Comparison of ENCODE assay signal across 30 mouse cellular contexts in the genomic region with DNA sequence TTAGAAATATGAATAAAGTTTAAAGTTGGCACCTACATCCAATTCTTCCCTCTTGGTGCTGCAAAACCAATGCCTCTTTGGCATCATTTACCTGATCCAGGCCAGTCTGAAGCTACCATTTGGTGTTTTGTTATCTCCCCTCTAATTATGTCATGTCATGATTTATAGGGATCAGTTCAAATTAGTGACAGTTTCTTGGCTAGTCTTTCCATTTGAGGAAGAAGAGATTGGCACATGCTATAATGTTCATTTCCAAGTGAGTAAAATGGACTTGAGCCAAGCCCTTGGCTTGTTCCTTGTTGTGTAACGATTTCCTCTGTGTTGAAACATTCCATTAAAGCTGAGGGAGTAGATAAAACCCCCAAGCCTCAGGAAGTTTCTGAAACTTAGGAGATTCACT.
A peak's percentile ranks its signal among the peaks of the same experiment; 100 is the strongest.
DNase-seq lines count a peak whose midpoint lies in the region; ATAC-seq and TF ChIP-seq lines count a peak whose summit lies in the region.
"Had no signal": no experiment of that assay in that cellular context is flagged by ENCODE, and none has a peak within 500 bp of the region (broad histone marks: within the 10 kb centered on the region; RNA-seq: fewer than 3 reads in every experiment).

No protein-coding gene starts in this region.

- no peak for TF ChIP-seq CTCF in lung, embryonic 14.5 days (IDR thresholded peaks at IDR 0.05; ENCODE audit: low read depth)
- no peak for TF ChIP-seq CTCF in brain, embryonic 14.5 days (IDR thresholded peaks at IDR 0.05; ENCODE audit: borderline replicate concordance, extremely low read depth, insufficient read depth, insufficient read length)

- no peak overlapping the region for H3K4me3 ChIP-seq in lung, embryonic 14.5 days (ENCODE audit: low read depth, low read length)
- H3K4me3 ChIP-seq: erythroblast, embryonic 14.5 days; heart, embryonic 12.5 days; liver, embryonic 12.5 days; midbrain, embryonic 10.5 days; neural tube, embryonic 13.5 days had no signal

- ATAC-seq in lung, embryonic 14.5 days (ENCODE audit: insufficient read depth) = no peak
- ATAC-seq: activated CD4-positive, CD25-positive, alpha-beta regulatory T cell, adult 4 months; CD4-positive, CD25-positive, alpha-beta regulatory T cell, adult 4 months; inflammation-experienced regulatory T-cells, adult 6 months; liver, embryonic 12.5 days; liver, postnatal 0 days; midbrain, embryonic 16.5 days had no signal

- no peaks in the 10 kb centered on the region for H3K9me3 ChIP-seq in lung, embryonic 14.5 days (ENCODE audit: low read depth, low read length)
- H3K9me3 ChIP-seq: heart, embryonic 12.5 days; liver, embryonic 12.5 days; midbrain, embryonic 10.5 days; neural tube, embryonic 13.5 days had no signal

- DNase-seq in cerebellum, postnatal 14 days = peak; percentile 15 to 38
- DNase-seq in cerebellum, adult 11 months = no peak
- DNase-seq in lung, embryonic 14.5 days = peak; percentile 34
- DNase-seq in lung, postnatal 25 days (ENCODE audit: low spot score) = no peak
- DNase-seq in brain, embryonic 14.5 days (ENCODE audit: low read depth) = peak; percentile 76
- DNase-seq in T-cell, adult 2 months (ENCODE audit: low spot score) = no peak
- no peak for DNase-seq in layer of hippocampus, adult 8-10 months (ENCODE audit: low spot score in 2 of 2)
- DNase-seq: adrenal gland, adult 8-10 months; cerebellum, adult 9-10 months; gastrocnemius, postnatal 25 days; heart, adult 18-20 months; heart, postnatal 4 days; kidney, adult 11 months; kidney, postnatal 25 days; liver, postnatal 0 days; lung, postnatal 10 days; right cerebral cortex, postnatal 4 days; thymus, adult 18-20 months; thymus, postnatal 25 days had no signal

- no peak overlapping the region for H3K27ac ChIP-seq in lung, embryonic 14.5 days (ENCODE audit: low read depth)
- H3K27ac ChIP-seq: hindbrain, embryonic 14.5 days; liver, embryonic 12.5 days; midbrain, embryonic 10.5 days; neural tube, embryonic 13.5 days; stomach, postnatal 0 days had no signal

- H3K36me3 ChIP-seq in lung, embryonic 14.5 days (ENCODE audit: insufficient read depth) = no peaks in the 10 kb centered on the region
- H3K36me3 ChIP-seq: heart, embryonic 12.5 days; liver, embryonic 12.5 days; midbrain, embryonic 10.5 days; neural tube, embryonic 13.5 days had no signal

- WGBS in lung, embryonic 14.5 days = 34% methylated on average over 1 of the region's 1 CpGs

- no peaks in the 10 kb centered on the region for H3K27me3 ChIP-seq in lung, embryonic 14.5 days (ENCODE audit: insufficient read depth, low read length)
- H3K27me3 ChIP-seq: heart, embryonic 12.5 days; liver, embryonic 12.5 days; neural tube, embryonic 13.5 days had no signal

- no peak for TF ChIP-seq POLR2A in brain, embryonic 14.5 days (IDR thresholded peaks at IDR 0.05; ENCODE audit: borderline replicate concordance, extremely low read depth, insufficient read depth, insufficient read length, poor library complexity, severe bottlenecking)

- H3K9ac ChIP-seq in lung, embryonic 14.5 days = no peak overlapping the region
- H3K9ac ChIP-seq: heart, embryonic 12.5 days; hindbrain, embryonic 14.5 days; liver, embryonic 12.5 days; liver, postnatal 0 days; neural tube, embryonic 13.5 days had no signal

- no peak overlapping the region for H3K4me2 ChIP-seq in lung, embryonic 14.5 days
- H3K4me2 ChIP-seq: heart, embryonic 12.5 days; hindbrain, embryonic 14.5 days; liver, embryonic 12.5 days; neural tube, embryonic 13.5 days had no signal

- H3K4me1 ChIP-seq in lung, embryonic 14.5 days (ENCODE audit: insufficient read depth) = no peaks in the 10 kb centered on the region
- H3K4me1 ChIP-seq: heart, embryonic 12.5 days; liver, embryonic 12.5 days; midbrain, embryonic 10.5 days; neural tube, embryonic 13.5 days had no signal

Comparison
In these comparisons a context has a peak if more than half of its experiments do, and no peak if none do; other contexts are left out.
1. DNase-seq: peak in cerebellum, postnatal 14 days (2 of 2), lung, embryonic 14.5 days (single experiment) and brain, embryonic 14.5 days (single experiment); none in cerebellum, adult 11 months (single experiment), lung, postnatal 25 days (single experiment), T-cell, adult 2 months (single experiment) and layer of hippocampus, adult 8-10 months (0 of 2).